Comparison of ENCODE assay signal across 32 mouse cellular contexts in the genomic region with DNA sequence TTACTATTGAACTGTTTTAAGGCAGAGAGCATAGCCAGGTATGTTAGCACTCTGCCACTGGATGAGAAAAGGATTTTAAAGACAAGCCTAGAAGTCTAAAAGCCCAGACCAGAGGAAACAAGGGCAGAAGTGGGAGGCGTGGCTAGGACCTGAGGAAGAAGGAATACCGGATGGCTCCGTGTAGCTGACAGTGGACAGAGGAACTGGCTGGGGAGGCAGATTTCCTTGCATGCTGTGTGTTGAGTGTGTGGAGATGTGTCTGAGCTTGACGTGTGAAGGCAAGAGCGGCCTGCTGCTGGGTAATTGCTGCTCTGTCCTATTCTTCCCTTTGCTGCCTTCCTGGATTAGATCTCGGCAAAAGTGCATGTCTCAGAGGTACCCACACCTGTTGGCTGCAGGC. TPM values are rescaled to one million over a fixed set of nuclear protein-coding genes. Genes with fewer than 3 reads are reported as not detected.
DNase-seq lines count a peak whose midpoint lies in the region; ATAC-seq and TF ChIP-seq lines count a peak whose summit lies in the region.
"Had no signal": no experiment of that assay in that cellular context is flagged by ENCODE, and none has a peak within 500 bp of the region (broad histone marks: within the 10 kb centered on the region; RNA-seq: fewer than 3 reads in every experiment).

No protein-coding gene starts in this region.

- no peak for ATAC-seq in embryonic facial prominence, embryonic 13.5 days (ENCODE audit: insufficient number of reproducible peaks, insufficient read depth, low FRiP score, low TSS enrichment, low read depth)
- no peak for ATAC-seq in heart, embryonic 15.5 days (replicated peaks; ENCODE audit: insufficient number of reproducible peaks, insufficient read depth, low FRiP score, low read depth)
- ATAC-seq in stomach, embryonic 15.5 days (ENCODE audit: insufficient read depth, low FRiP score, low read depth): no peak
- ATAC-seq: forebrain, embryonic 14.5 days; intestine, embryonic 16.5 days; midbrain, embryonic 15.5 days had no signal

- H3K4me1 ChIP-seq in embryonic facial prominence, embryonic 13.5 days: peaks cover 41% of the 10 kb centered on the region
- peaks cover 41% of the 10 kb centered on the region for H3K4me1 ChIP-seq in embryonic facial prominence, embryonic 10.5 days
- H3K4me1 ChIP-seq in heart, embryonic 15.5 days (replicated peaks): peaks cover 36% of the 10 kb centered on the region
- peaks cover 25% of the 10 kb centered on the region for H3K4me1 ChIP-seq in stomach, embryonic 15.5 days

- H3K27ac ChIP-seq in embryonic facial prominence, embryonic 13.5 days: no peak overlapping the region
- H3K27ac ChIP-seq in embryonic facial prominence, embryonic 10.5 days (replicated peaks): no peak overlapping the region
- H3K27ac ChIP-seq in heart, embryonic 15.5 days: peak overlapping the region; percentile 13; the same call in 1 of the 2 replicates
- H3K27ac ChIP-seq in layer of hippocampus, adult 2 months: peak overlapping the region; percentile 74
- 0 out of 2 replicates have a peak overlapping the region, but pooled peaks have one; percentile 16 for H3K27ac ChIP-seq in stomach, embryonic 15.5 days
- H3K27ac ChIP-seq: heart, embryonic 10.5 days; kidney, postnatal 0 days; liver, embryonic 15.5 days; midbrain, embryonic 15.5 days; neural tube, embryonic 12.5 days had no signal

- H3K27me3 ChIP-seq in embryonic facial prominence, embryonic 13.5 days: no peaks in the 10 kb centered on the region
- no peaks in the 10 kb centered on the region for H3K27me3 ChIP-seq in embryonic facial prominence, embryonic 10.5 days (replicated peaks; ENCODE audit: low read depth, poor library complexity, severe bottlenecking)
- H3K27me3 ChIP-seq in heart, embryonic 15.5 days: no peaks in the 10 kb centered on the region
- no peaks in the 10 kb centered on the region for H3K27me3 ChIP-seq in stomach, embryonic 15.5 days (replicated peaks)
- H3K27me3 ChIP-seq: liver, embryonic 15.5 days; midbrain, embryonic 15.5 days; neural tube, embryonic 12.5 days had no signal

- 82% methylated on average over 6 of the region's 6 CpGs for whole genome bisulfite sequencing in embryonic facial prominence, embryonic 13.5 days
- WGBS in embryonic facial prominence, embryonic 10.5 days: 90% methylated on average over 6 of the region's 6 CpGs
- 73% methylated on average over 6 of the region's 6 CpGs for WGBS in heart, embryonic 15.5 days
- 84% methylated on average over 6 of the region's 6 CpGs for WGBS in stomach, embryonic 15.5 days

- no peak for DNase-seq in embryonic facial prominence, embryonic 10.5 days (ENCODE audit: low spot score)
- no peak for DNase-seq in heart, adult 9 months (ENCODE audit: low spot score in 2 of 2)
- DNase-seq in layer of hippocampus, adult 2 months (ENCODE audit: low spot score in 2 of 2): no peak
- no peak for DNase-seq in layer of hippocampus, adult 11-12 months (ENCODE audit: low spot score)
- no peak for DNase-seq in urinary bladder, postnatal 4 days (ENCODE audit: low spot score in 2 of 2)
- DNase-seq: adrenal gland, postnatal 14 days; liver; lung, embryonic 14.5 days; lung, postnatal 14 days; right cerebral cortex, postnatal 4 days; thymus, adult 2 months; thymus, postnatal 36 days had no signal

- peaks cover 75% of the 10 kb centered on the region for H3K36me3 ChIP-seq in embryonic facial prominence, embryonic 13.5 days
- peaks cover 93% of the 10 kb centered on the region for H3K36me3 ChIP-seq in embryonic facial prominence, embryonic 10.5 days (replicated peaks)
- H3K36me3 ChIP-seq in heart, embryonic 15.5 days: peaks cover 61% of the 10 kb centered on the region
- peaks cover 57% of the 10 kb centered on the region for H3K36me3 ChIP-seq in stomach, embryonic 15.5 days

- no peak overlapping the region for H3K4me3 ChIP-seq in embryonic facial prominence, embryonic 13.5 days
- H3K4me3 ChIP-seq in embryonic facial prominence, embryonic 10.5 days: no peak overlapping the region
- no peak overlapping the region for H3K4me3 ChIP-seq in heart, embryonic 15.5 days
- H3K4me3 ChIP-seq in layer of hippocampus, adult 2 months: no peak overlapping the region
- no peak overlapping the region for H3K4me3 ChIP-seq in stomach, embryonic 15.5 days (replicated peaks)
- H3K4me3 ChIP-seq: heart, embryonic 10.5 days; liver, embryonic 15.5 days; midbrain, embryonic 15.5 days; neural tube, embryonic 12.5 days had no signal

- no peak overlapping the region for H3K4me2 ChIP-seq in embryonic facial prominence, embryonic 13.5 days
- no peak overlapping the region for H3K4me2 ChIP-seq in heart, embryonic 15.5 days
- no peak overlapping the region for H3K4me2 ChIP-seq in stomach, embryonic 15.5 days
- H3K4me2 ChIP-seq: liver, embryonic 15.5 days; lung, embryonic 14.5 days; midbrain, embryonic 15.5 days; neural tube, embryonic 12.5 days had no signal

- no peaks in the 10 kb centered on the region for H3K9me3 ChIP-seq in embryonic facial prominence, embryonic 13.5 days
- no peaks in the 10 kb centered on the region for H3K9me3 ChIP-seq in embryonic facial prominence, embryonic 10.5 days
- no peaks in the 10 kb centered on the region for H3K9me3 ChIP-seq in heart, embryonic 15.5 days (replicated peaks)
- H3K9me3 ChIP-seq in stomach, embryonic 15.5 days: no peaks in the 10 kb centered on the region
- H3K9me3 ChIP-seq: heart, embryonic 10.5 days; liver, embryonic 15.5 days; midbrain, embryonic 15.5 days; neural tube, embryonic 12.5 days had no signal

- H3K9ac ChIP-seq in embryonic facial prominence, embryonic 13.5 days: peak overlapping the region; percentile 21; the same call in 1 of the 2 replicates
- no peak overlapping the region for H3K9ac ChIP-seq in heart, embryonic 15.5 days
- no peak overlapping the region for H3K9ac ChIP-seq in stomach, embryonic 15.5 days
- H3K9ac ChIP-seq: liver, embryonic 15.5 days; lung, embryonic 14.5 days; midbrain, embryonic 15.5 days; neural tube, embryonic 12.5 days had no signal

- TF ChIP-seq CTCF in layer of hippocampus, adult 2 months (conservative IDR thresholded peaks at IDR 0.05): no peak

RNA-seq across cellular contexts. Expression of gene Git1, which starts 9.1 kb away (rescaled TPM):
- polyA plus RNA-seq in embryonic facial prominence, embryonic 13.5 days (2015; fragmentation: Nextera tagmentation; extraction: Ambion mirVana): 10.8 and 11.1 TPM in 2 replicates
- 13.0 and 13.2 TPM in 2 replicates for polyA plus RNA-seq in embryonic facial prominence, embryonic 10.5 days (2016; fragmentation: Nextera tagmentation; extraction: Ambion mirVana)
- 6.8 and 10.0 TPM in 2 replicates for polyA plus RNA-seq in heart, embryonic 15.5 days (2015; fragmentation: Nextera tagmentation; extraction: Ambion mirVana)
- total RNA-seq in layer of hippocampus, adult 2 months (2021): 100 to 1,000 TPM; 295 to 316 TPM
- 9.7 and 10.9 TPM in 2 replicates for polyA plus RNA-seq in stomach, embryonic 15.5 days (2015; fragmentation: Nextera tagmentation; extraction: Ambion mirVana)

RNA-seq across cellular contexts. Expression of gene Abhd15, which starts 12.4 kb away (rescaled TPM):
- 2.0 and 2.2 TPM in 2 replicates for polyA plus RNA-seq in embryonic facial prominence, embryonic 13.5 days (2015; fragmentation: Nextera tagmentation; extraction: Ambion mirVana)
- polyA plus RNA-seq in embryonic facial prominence, embryonic 10.5 days (2016; fragmentation: Nextera tagmentation; extraction: Ambion mirVana): 5.8 and 6.8 TPM in 2 replicates
- polyA plus RNA-seq in heart, embryonic 15.5 days (2015; fragmentation: Nextera tagmentation; extraction: Ambion mirVana): 2.2 and 4.5 TPM in 2 replicates
- total RNA-seq in layer of hippocampus, adult 2 months (2021): 1 to 10 TPM; 1.4 to 1.7 TPM
- 4.0 and 5.2 TPM in 2 replicates for polyA plus RNA-seq in stomach, embryonic 15.5 days (2015; fragmentation: Nextera tagmentation; extraction: Ambion mirVana)

RNA-seq across cellular contexts. Expression of gene Ankrd13b, which starts 13.0 kb away (rescaled TPM):
- 8.5 and 10.4 TPM in 2 replicates for polyA plus RNA-seq in embryonic facial prominence, embryonic 13.5 days (2015; fragmentation: Nextera tagmentation; extraction: Ambion mirVana)
- 11.8 and 13.1 TPM in 2 replicates for polyA plus RNA-seq in embryonic facial prominence, embryonic 10.5 days (2016; fragmentation: Nextera tagmentation; extraction: Ambion mirVana)
- 3.2 and 4.9 TPM in 2 replicates for polyA plus RNA-seq in heart, embryonic 15.5 days (2015; fragmentation: Nextera tagmentation; extraction: Ambion mirVana)
- 10 to 100 TPM; 80.1 to 81.7 TPM for total RNA-seq in layer of hippocampus, adult 2 months (2021)
- 5.9 and 6.2 TPM in 2 replicates for polyA plus RNA-seq in stomach, embryonic 15.5 days (2015; fragmentation: Nextera tagmentation; extraction: Ambion mirVana)

RNA-seq across cellular contexts. Expression of gene Trp53i13, which starts 13.3 kb away (rescaled TPM):
- 54.7 and 55.2 TPM in 2 replicates for polyA plus RNA-seq in embryonic facial prominence, embryonic 13.5 days (2015; fragmentation: Nextera tagmentation; extraction: Ambion mirVana)
- polyA plus RNA-seq in embryonic facial prominence, embryonic 10.5 days (2016; fragmentation: Nextera tagmentation; extraction: Ambion mirVana): 33.1 and 35.0 TPM in 2 replicates
- polyA plus RNA-seq in heart, embryonic 15.5 days (2015; fragmentation: Nextera tagmentation; extraction: Ambion mirVana): 26.3 and 32.2 TPM in 2 replicates
- 1 to 10 TPM; 5.7 to 7.4 TPM for total RNA-seq in layer of hippocampus, adult 2 months (2021)
- polyA plus RNA-seq in stomach, embryonic 15.5 days (2015; fragmentation: Nextera tagmentation; extraction: Ambion mirVana): 33.7 and 35.8 TPM in 2 replicates

RNA-seq across cellular contexts. Expression of gene Gm10392, which starts 16.5 kb away (rescaled TPM):
- not detected in 2 replicates for polyA plus RNA-seq in embryonic facial prominence, embryonic 13.5 days (2015; fragmentation: Nextera tagmentation; extraction: Ambion mirVana)
- 0.11 TPM in 2 replicates for polyA plus RNA-seq in embryonic facial prominence, embryonic 10.5 days (2016; fragmentation: Nextera tagmentation; extraction: Ambion mirVana)
- 0.13 TPM in 1 of 2 replicates, not detected in the other for polyA plus RNA-seq in heart, embryonic 15.5 days (2015; fragmentation: Nextera tagmentation; extraction: Ambion mirVana)
- total RNA-seq in layer of hippocampus, adult 2 months (2021): not detected
- polyA plus RNA-seq in stomach, embryonic 15.5 days (2015; fragmentation: Nextera tagmentation; extraction: Ambion mirVana): 0.13 and 0.15 TPM in 2 replicates
- total RNA-seq: adrenal gland, postnatal 14 days; gastrocnemius, adult 18-20 months; gastrocnemius, postnatal 4 days; layer of hippocampus, postnatal 10 days; left cerebral cortex, adult 18-20 months; left cerebral cortex, postnatal 14 days had no signal
- polyA plus RNA-seq: embryonic facial prominence, embryonic 11.5 days; forebrain, embryonic 14.5 days; frontal cortex, adult 2 months; heart, embryonic 10.5 days; hindbrain, embryonic 11.5 days; kidney, postnatal 0 days; large intestine, adult 2 months; limb, embryonic 11.5 days; midbrain, embryonic 15.5 days had no signal

Comparison
In these comparisons a context has a peak if more than half of its experiments do, and no peak if none do; other contexts are left out.
1. H3K27ac ChIP-seq: peak in heart, embryonic 15.5 days (single experiment), layer of hippocampus, adult 2 months (single experiment) and stomach, embryonic 15.5 days (single experiment); none in embryonic facial prominence, embryonic 13.5 days (single experiment) and embryonic facial prominence, embryonic 10.5 days (single experiment).